Mouse (Mus musculus) hematopoietic stem cell, adult 5-6 weeks (primary cell): Measurements from ENCODE around the gene Sypl. TPM values are rescaled to one million over a fixed set of nuclear protein-coding genes. Genes with fewer than 3 reads are reported as not detected.
A peak's percentile ranks its signal among the peaks of the same experiment; 100 is the strongest.

ENCODE experiments used
- ATAC-seq, 2 experiments: fragments of 125-278 bp in 1 of 2; replicated peaks in 1 of 2; 2 replicates each; pipeline ENCODE4 v1.8.0; 2016 to 2017; ENCODE audit warnings: inconsistent platforms in 2 of 2, mild to moderate bottlenecking in 2 of 2, moderate number of reproducible peaks in 2 of 2, low read depth in 1 of 2, moderate TSS enrichment in 1 of 2; ENCODE audit not compliant: low FRiP score in 2 of 2, poor library complexity in 2 of 2, severe bottlenecking in 2 of 2, insufficient read depth in 1 of 2, low TSS enrichment in 1 of 2
- total RNA-seq: library from RNA; stranded (forward); fragments of 172-1452, 232-1000 nt; gene quantifications from 2 replicates; pipeline ENCODE4 v1.2.3, GENCODE M21; 2017

Sypl gene
- total RNA-seq, result 83.2 and 85.5 TPM in 2 replicates

GRCm38 (mm10) chr12:32953596-32954215 is at the start of gene Sypl:
Gene Sypl (plus strand): TSS chr12:32953891.
- ATAC-seq, result peak; percentile 95 to 96

GRCm38 (mm10) chr12:32909686-32910085 is 44.0 kb upstream of the Sypl start:
- ATAC-seq, result no peak

- peak; percentile 66 to 69 for ATAC-seq
These were observed 43.6 kb upstream of the Sypl start for GRCm38 (mm10) chr12:32910092-32910491.

- ATAC-seq, result peak; percentile 78 to 85
These were observed 43.0 kb upstream of the Sypl start for GRCm38 (mm10) chr12:32910560-32911194.

- no peak for ATAC-seq
These were observed 42.1 kb upstream of the Sypl start for GRCm38 (mm10) chr12:32911569-32911968.

- no peak; a peak in 1 of 4 replicates for ATAC-seq
These were observed 40.9 kb upstream of the Sypl start for GRCm38 (mm10) chr12:32912772-32913171.

GRCm38 (mm10) chr12:32918683-32919082 is 35.0 kb upstream of the Sypl start:
- ATAC-seq, result no peak

- no peak for ATAC-seq
These were observed 34.6 kb upstream of the Sypl start for GRCm38 (mm10) chr12:32919091-32919490.

- ATAC-seq, result no peak
These were observed 34.2 kb upstream of the Sypl start for GRCm38 (mm10) chr12:32919527-32919926.

GRCm38 (mm10) chr12:32920185-32920788 is 33.4 kb upstream of the Sypl start:
- ATAC-seq, result peak; percentile 71 to 89

- ATAC-seq, result no peak
These were observed 32.6 kb upstream of the Sypl start for GRCm38 (mm10) chr12:32921071-32921470.

GRCm38 (mm10) chr12:32921532-32922131 is 32.1 kb upstream of the Sypl start:
- no peak for ATAC-seq

GRCm38 (mm10) chr12:32924245-32924644 is 29.4 kb upstream of the Sypl start:
- ATAC-seq, result no peak

- ATAC-seq, result no peak
These were observed 27.1 kb upstream of the Sypl start for GRCm38 (mm10) chr12:32926331-32927172.

GRCm38 (mm10) chr12:32927231-32927835 is 26.4 kb upstream of the Sypl start:
- no peak for ATAC-seq

- ATAC-seq, result no peak
These were observed 25.5 kb upstream of the Sypl start for GRCm38 (mm10) chr12:32928180-32928579.

- ATAC-seq, result no peak
These were observed 23.7 kb upstream of the Sypl start for GRCm38 (mm10) chr12:32929831-32930513.
